Mouse (Mus musculus): Measurements from ENCODE around the gene Lamb3.

Lamb3 gene

GRCm38 (mm10) chr1:193201383-193201778 is 6.1 kb upstream of the Lamb3 start, which contains the start of gene Traf3ip3:
Gene Traf3ip3 (minus strand): TSS chr1:193201703.
- no peak for DNase-seq (ENCODE audit: low spot score)

GRCm38 (mm10) chr1:193203821-193204220 is 3.7 kb upstream of the Lamb3 start:
- no peak for DNase-seq (ENCODE audit: low spot score)

- DNase-seq (ENCODE audit: low spot score), result no peak
Observed at GRCm38 (mm10) chr1:193205431-193205830, 2.1 kb upstream of the Lamb3 start.

- DNase-seq (ENCODE audit: low spot score), result peak; percentile 40
Observed at GRCm38 (mm10) chr1:193208178-193208577, 679 bp downstream of the Lamb3 start.

- no peak for DNase-seq (ENCODE audit: low spot score)
Observed at GRCm38 (mm10) chr1:193211371-193211770, 3.9 kb downstream of the Lamb3 start.

GRCm38 (mm10) chr1:193214053-193214452 is 6.6 kb downstream of the Lamb3 start:
- no peak for DNase-seq (ENCODE audit: low spot score)

GRCm38 (mm10) chr1:193216000-193216399 is 8.5 kb downstream of the Lamb3 start:
- DNase-seq (ENCODE audit: low spot score), result no peak

- no peak for DNase-seq (ENCODE audit: low spot score)
Observed at GRCm38 (mm10) chr1:193220408-193220807, 12.9 kb downstream of the Lamb3 start.

GRCm38 (mm10) chr1:193225531-193225930 is 18.0 kb downstream of the Lamb3 start:
- DNase-seq (ENCODE audit: low spot score), result no peak

- DNase-seq (ENCODE audit: low spot score), result no peak
Observed at GRCm38 (mm10) chr1:193226114-193226513, 18.6 kb downstream of the Lamb3 start.

GRCm38 (mm10) chr1:193226724-193227522 is 19.4 kb downstream of the Lamb3 start:
- DNase-seq (ENCODE audit: low spot score), result no peak

- DNase-seq (ENCODE audit: low spot score), result no peak
Observed at GRCm38 (mm10) chr1:193227537-193227936, 20.0 kb downstream of the Lamb3 start.

- no peak for DNase-seq (ENCODE audit: low spot score)
Observed at GRCm38 (mm10) chr1:193229570-193229969, 22.1 kb downstream of the Lamb3 start.

GRCm38 (mm10) chr1:193230531-193230930 is 23.0 kb downstream of the Lamb3 start:
- DNase-seq (ENCODE audit: low spot score), result no peak

- no peak for DNase-seq (ENCODE audit: low spot score)
Observed at GRCm38 (mm10) chr1:193230935-193231334, 23.4 kb downstream of the Lamb3 start.

GRCm38 (mm10) chr1:193232732-193233131 is 25.2 kb downstream of the Lamb3 start:
- no peak for DNase-seq (ENCODE audit: low spot score)

GRCm38 (mm10) chr1:193234130-193234645 is 26.7 kb downstream of the Lamb3 start:
- DNase-seq (ENCODE audit: low spot score), result no peak

- no peak for DNase-seq (ENCODE audit: low spot score)
Observed at GRCm38 (mm10) chr1:193234930-193235329, 27.4 kb downstream of the Lamb3 start.

GRCm38 (mm10) chr1:193238426-193238825 is 30.9 kb downstream of the Lamb3 start:
- no peak for DNase-seq (ENCODE audit: low spot score)

GRCm38 (mm10) chr1:193241436-193241835 is 33.9 kb downstream of the Lamb3 start:
- DNase-seq (ENCODE audit: low spot score), result no peak

- DNase-seq (ENCODE audit: low spot score), result peak; percentile 62
Observed at GRCm38 (mm10) chr1:193242238-193242637, 34.7 kb downstream of the Lamb3 start.

GRCm38 (mm10) chr1:193242863-193243262 is 35.4 kb downstream of the Lamb3 start:
- DNase-seq (ENCODE audit: low spot score), result no peak

- DNase-seq (ENCODE audit: low spot score), result no peak
Observed at GRCm38 (mm10) chr1:193243571-193244193, 36.2 kb downstream of the Lamb3 start.
